Mouse (Mus musculus) liver, adult (tissue): Measurements from ENCODE around the gene Lgals9.

ENCODE experiments used
- GATA4 ChIP-seq: IDR thresholded peaks from 2 replicates; pipeline ENCODE4 v1.6.1; 2014; ENCODE audit warnings: mild to moderate bottlenecking, low read length; ENCODE audit not compliant: insufficient replicate concordance

Lgals9 gene

DNA sequence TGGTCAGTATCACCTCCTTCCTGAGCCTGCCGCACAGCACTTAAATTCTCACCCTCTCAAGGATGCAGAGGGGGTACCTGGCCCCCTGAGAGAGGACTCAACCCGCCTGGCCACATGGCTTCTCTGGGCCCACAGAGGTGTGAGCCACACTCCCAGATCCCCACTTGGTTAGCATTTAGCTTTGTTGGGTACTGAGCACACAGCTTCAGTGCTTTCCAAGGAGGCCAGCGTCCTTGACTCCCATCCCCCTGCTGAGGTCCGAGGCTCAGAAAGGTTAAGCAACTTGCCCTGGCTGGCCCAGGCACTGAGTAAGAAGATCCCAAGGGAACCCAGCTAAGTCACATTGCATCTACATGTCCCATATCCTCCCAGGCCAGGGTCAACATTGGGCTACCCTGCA, 16.6 kb downstream of the Lgals9 start:
- TF ChIP-seq GATA4 = no peak

DNA sequence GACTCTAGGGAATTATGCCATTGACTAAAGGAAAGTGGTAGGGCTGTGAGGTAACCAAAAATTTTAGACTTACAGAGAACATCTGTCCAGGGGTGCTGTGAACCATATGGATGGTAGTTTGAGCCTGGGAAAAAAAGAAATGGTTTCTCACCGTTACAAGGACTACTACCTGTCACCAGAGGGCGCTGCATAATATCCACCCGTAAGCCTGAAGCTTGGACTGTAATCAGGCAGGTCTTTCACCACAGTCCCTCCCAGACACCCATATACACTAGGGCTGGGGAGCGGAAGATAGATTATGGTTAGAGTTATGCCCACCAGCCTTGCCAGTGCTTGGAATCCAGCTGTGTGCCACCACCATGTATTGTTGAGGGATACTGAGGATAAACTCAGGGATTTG, 17.4 kb downstream of the Lgals9 start:
- TF ChIP-seq GATA4 = no peak

DNA sequence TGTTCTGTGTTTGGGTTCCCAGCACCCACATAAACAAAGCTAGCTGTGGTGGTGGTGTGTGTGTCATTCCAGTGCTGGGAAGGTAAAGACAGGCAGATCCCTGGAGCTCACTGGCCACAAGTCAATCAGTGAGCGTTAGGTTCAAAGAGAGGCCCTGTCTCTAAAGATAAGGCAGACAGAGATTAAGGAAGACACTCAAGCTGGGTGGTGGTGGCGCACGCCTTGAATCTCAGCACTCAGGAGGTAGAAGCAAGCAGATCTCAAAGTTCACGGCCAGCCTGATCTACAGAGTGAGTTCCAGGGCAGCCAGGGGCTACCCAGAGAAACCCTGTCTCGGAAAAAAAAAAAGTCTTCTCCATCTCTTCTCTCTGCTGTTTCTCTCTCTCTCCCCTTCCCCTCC, 23.5 kb downstream of the Lgals9 start:
- no peak for TF ChIP-seq GATA4

DNA sequence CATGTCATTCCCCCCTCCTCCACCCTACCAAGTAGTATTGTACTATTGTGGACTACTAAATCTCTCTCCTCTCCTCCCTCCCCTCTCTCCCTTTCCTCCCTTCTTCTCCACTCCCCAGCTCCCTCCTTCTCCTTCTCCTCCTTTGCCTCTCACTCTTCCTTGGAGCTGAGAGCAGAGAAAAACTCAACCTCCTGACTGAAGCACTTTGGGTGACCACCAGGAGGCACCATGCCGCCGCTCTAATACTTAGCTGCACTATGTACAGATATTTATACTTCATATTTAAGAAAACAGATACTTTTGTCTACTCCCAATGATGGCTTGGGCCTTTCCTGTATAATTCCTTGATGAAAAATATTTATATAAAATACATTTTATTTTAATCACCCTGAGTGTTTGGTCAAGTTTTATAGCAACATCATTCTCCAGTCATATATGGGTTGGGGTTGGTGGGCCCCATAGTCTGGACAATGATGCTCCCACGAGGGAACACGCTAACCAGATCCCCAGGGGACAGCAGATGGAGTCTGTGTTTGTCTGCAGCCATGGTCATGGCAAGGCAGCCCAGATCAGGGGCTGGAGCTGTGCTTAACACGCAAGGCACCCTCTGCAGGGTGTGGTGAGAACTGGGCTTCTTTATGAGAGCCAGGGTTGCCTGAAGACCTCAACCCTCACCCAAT, 24.8 kb downstream of the Lgals9 start:
- TF ChIP-seq GATA4 = no peak

DNA sequence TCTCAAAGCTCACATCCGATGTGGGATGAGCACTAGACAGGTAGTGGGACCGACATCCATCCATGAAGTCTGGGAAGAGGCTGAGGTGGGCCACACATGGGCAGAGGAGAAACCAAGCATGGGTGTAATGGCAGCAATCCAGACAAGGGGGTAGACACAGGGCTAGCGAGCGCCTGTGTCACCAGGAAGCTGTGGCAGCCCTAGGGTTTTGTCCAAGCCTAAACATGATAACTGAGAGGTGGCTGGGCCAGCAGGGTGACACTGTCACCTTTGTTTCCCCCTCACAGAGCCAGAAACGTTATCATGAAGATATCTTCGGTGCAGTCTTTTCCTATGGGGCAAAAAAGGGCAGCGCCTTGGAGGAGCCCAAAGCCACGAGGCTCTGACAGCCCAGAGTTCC, 25.4 kb downstream of the Lgals9 start:
- TF ChIP-seq GATA4 = no peak

DNA sequence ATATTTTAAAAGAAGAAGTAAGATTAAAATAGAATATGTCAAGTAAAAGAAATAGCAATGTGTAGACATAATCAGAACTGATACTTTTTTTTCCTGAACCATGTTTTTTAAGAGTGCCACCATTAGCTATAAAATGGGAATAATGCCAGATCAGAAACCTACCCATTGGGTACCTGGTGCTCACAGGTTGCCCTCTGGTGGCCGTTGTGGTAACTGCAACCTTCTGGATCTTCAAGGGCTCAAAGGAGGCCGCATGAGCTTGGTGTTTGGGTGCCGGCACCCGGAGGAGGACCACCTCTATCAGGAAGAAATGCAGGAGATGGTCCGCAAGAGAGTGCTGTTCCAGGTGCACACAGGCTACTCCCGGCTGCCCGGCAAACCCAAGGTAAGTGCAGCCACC, 28.5 kb downstream of the Lgals9 start:
- TF ChIP-seq GATA4 = no peak

DNA sequence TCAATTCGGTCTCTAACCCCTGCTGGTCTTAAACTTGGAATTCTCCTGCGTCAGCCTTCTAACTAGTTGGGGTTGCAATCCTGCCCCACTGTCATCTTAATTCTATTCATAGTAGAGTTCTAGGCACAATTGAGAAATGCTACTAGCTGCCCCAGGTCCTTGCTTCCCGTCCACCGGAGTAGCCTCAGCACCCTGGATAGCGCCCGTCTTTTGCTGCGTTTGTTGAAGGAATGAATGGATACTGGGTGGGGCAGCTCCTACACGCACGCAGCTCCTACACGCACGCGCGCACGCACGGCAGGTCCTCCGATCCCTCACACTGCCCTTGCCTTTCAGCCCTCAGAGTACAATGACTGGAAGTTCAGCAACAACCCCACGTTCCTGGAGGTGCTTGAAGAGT, 32.3 kb downstream of the Lgals9 start:
- TF ChIP-seq GATA4 = no peak

DNA sequence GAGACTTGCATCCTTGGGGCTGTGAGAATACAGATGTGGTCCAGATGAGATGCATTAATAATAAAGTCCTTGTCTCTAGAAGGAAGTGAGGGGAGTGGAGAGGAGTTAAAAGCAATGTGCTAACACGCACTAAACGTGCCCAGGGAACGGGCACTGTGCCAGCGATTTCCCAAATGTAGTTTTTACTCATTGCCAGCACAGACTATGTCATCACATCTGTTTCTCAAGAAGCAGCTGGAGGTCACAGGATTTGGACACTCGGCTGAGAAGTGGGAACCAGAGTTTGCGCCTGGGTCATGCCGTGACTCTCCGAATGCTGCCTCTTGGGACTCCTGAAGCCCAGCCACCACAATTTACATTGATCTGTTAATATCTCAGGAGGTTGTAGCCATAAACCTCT, 34.4 kb downstream of the Lgals9 start:
- no peak for TF ChIP-seq GATA4

DNA sequence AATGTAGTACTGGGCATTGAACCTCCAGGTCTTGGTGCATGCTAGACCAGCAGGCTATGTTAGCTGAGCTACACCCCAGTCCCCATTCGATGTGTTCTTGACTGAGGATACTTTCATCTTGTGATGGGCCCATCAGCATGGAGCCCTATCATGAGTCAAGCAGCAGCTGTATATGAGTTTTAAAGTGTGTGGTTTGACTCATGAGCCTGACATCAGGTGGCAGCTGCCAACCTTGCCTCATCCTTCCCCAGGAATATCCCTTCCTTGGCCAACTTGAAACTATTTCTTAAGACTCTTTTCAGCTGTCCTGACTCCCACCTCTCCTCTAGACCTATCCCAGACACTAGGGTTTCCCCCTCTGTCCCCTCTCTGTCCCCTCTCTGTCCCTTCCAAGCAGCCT, 41.7 kb downstream of the Lgals9 start:
- no peak for TF ChIP-seq GATA4

DNA sequence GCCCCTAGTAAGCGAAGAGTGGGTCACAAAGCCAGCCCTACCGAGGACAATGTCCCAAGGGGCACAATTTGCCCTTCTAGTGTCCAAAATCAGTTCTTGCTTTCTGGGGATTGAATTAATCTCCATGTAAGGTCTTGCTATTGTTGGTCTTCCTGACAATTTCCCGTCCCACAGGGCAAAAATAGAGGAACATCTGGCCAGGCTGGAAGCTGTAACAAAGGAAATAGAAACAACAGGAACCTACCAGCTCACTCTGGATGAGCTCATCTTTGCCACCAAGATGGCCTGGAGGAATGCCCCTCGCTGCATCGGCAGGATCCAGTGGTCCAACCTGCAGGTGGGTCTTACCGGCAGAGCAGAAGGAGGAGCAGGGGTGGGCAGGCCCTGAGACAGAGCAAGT, 49.6 kb downstream of the Lgals9 start:
- no peak for TF ChIP-seq GATA4

DNA sequence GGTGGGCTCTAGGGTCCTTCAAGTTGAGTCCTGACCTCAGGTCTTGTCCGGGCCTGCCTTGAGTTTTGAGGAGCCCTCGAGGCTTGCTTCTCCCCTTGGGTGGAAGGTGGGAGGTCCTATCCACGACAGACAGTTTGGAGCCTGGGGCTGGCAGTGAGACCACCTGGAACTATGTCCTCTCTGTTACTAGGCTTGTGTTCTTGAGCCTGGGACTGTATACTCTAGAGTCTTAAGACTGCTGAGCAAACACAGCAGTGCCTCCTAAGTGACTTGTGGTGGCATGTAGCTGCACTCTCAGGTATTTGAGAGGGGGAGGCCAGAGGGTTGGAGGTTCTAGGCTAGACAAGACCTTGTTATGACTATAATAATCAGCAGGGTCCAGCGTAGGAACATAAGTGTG, 50.0 kb downstream of the Lgals9 start:
- no peak for TF ChIP-seq GATA4

DNA sequence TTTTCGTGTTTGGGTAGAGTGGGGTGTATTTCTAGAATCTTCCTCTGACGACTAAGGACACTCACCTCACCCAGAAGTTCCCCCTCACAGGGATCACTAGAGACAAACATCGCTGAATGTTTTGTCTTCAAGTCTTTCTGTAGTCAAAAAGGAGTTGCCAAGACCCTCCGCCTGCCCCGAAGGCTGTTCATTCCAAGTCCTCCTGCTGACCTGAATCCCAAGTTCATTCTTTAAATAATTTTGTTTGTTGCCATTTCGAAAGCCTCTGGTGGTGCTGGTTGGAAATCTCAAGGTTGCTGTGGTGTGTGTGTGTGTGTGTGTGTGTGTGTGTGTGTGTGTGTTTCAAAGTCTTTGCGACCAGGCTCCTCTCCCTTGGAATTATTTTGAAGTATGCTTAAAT, 50.4 kb downstream of the Lgals9 start:
- no peak for TF ChIP-seq GATA4

DNA sequence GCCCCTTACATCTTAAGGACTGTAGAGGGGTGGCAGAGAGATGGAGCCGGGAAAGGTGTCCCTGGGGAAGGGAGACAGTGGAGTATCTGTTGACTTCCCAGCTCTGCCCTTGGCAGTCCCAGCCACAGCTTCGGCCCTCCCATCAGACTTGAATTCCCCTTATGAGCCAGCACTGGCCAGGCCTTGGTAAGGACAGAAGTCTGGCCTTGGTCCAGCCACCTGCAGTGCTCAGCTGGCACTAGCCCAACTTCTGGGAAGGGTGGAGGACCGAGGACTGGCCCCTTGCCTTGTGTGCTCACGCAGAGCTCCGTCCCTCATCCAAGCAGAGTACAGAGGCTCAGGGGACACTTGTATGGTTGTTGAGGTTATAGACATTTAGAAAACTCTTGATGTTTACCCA, 55.4 kb downstream of the Lgals9 start:
- no peak for TF ChIP-seq GATA4

DNA sequence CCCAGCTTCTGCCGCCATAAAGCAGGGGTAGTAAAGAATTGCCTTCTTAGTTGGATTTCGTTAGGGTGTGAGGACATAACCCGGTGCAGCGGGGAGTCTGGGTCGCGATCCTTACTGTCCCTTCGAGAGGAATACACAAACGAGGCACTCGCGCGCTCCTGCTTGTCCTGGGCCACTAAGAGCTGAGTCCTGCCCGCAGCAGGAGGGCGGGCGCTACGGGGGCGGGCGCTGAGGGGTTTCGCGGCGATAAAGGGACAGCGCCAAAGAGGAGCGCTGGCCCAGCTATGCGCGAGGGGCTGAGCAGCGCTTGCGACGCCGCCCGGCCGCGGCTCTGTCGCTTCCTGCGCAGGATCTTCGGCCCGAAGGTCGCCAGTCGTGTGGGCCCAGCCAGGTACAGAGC, 59.8 kb downstream of the Lgals9 start:
- TF ChIP-seq GATA4 = no peak

DNA sequence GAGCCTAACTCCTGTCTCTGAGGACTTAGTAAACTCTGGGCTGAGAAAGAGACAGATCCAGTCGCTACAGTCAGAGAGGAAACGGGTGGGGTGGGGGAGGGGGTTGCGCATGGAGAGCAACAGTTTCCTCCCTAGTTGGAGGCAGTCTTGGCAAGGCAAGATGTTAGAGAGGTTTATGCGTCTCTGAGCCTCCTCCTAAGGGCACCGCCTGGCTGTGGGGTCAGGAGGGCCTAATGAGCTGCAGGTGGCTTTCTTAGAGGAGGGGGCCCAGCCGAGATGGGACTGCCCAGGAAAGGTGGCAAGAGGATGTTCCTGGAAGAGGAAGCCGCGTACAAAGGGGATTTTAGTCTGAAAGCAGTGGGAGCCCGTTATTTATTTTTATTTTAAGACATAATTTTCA, 60.6 kb downstream of the Lgals9 start:
- TF ChIP-seq GATA4 = no peak

DNA sequence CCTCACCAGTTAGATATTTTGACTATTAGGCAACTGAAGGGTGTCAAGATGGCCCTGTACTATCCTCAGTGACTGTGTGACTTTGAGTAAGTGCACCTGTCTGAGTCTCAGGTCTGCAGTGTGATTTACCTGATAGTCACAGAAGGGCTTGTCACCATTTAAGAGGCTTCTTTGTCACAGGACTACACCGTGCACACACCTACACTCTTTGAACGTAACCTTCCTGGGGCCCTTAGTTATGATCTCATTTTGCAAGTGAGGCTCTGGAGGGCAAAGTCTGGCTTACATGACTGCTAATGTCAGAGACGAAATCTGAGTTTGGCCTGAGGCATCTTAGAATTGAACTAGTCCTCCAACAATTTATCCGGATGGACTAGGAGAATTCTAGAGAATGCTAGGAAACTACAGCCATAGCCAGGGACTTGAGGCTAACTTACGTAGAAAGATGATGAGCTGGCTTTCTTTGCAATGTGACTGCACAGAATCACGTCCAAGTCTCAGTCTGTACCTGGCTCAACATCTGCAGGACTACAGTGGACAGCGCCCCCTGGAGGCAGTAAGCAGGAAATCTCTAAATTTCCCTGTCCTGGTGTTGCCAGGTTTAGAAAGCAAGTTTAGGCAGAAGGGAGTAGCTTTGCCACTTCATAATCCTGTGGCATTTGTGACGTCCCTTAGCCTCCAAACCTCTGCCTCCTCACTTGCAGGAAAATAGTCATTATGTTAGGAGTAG, 61.9 kb downstream of the Lgals9 start:
- no peak for TF ChIP-seq GATA4

DNA sequence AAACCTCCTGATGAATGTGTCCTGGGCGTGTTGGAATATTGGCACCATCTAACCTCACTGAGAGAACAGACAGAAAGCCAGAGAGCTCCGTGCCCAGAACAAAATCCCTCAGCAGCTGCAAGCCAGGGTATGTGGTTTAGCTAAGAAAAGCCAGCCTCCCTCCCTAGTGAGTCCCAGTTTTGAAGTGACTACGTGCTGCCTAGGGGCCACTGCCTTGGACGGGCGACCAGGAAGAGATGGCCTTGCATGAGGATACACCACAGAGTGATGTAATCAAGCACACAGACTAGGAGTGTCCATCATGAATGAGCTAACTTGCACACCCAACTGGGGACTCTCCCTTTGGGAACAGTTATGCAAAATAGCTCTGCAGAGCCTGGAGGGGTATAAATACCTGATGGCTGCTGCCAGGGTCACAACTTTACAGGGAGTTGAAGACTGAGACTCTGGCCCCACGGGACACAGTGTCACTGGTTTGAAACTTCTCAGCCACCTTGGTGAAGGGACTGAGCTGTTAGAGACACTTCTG, 64.3 kb downstream of the Lgals9 start, which contains the start of gene Nos2:
TSS of gene Nos2 (plus strand) at position 377 of the 529 bp plus-strand sequence.
- TF ChIP-seq GATA4 = no peak
